Mouse (Mus musculus) embryonic facial prominence, embryonic 13.5 days (tissue): ENCODE data around the gene Evx2. TPM values are rescaled to one million over a fixed set of nuclear protein-coding genes. Genes with fewer than 3 reads are reported as not detected.

Experiments used
- ATAC-seq: fragments of 200-750 bp; cut with Nextera tagmentation; 2 replicates; pipeline ENCODE4 v1.8.0; 2017; ENCODE audit warnings: low read depth; ENCODE audit not compliant: insufficient number of reproducible peaks, insufficient read depth, low FRiP score, low TSS enrichment
- H3K27ac ChIP-seq: fragments of 300-500 bp; sonication (generic); 2 replicates; pipeline ENCODE4 v1.5.1; 2015; ENCODE audit warnings: moderate library complexity, mild to moderate bottlenecking, inconsistent platforms
- H3K27me3 ChIP-seq: fragments of 300-500 bp; sonication (generic); 2 replicates; pipeline ENCODE4 v1.6.1; 2015; ENCODE audit warnings: mild to moderate bottlenecking, inconsistent platforms
- H3K36me3 ChIP-seq: fragments of 300-500 bp; sonication (generic); 2 replicates; pipeline ENCODE4 v1.6.1; 2015; ENCODE audit warnings: mild to moderate bottlenecking, inconsistent platforms
- H3K4me1 ChIP-seq: fragments of 300-500 bp; sonication (generic); 2 replicates; pipeline ENCODE4 v1.6.1; 2015; ENCODE audit warnings: inconsistent platforms
- H3K4me2 ChIP-seq: fragments of 300-500 bp; sonication (generic); 2 replicates; pipeline ENCODE4 v1.6.1; 2015; ENCODE audit warnings: moderate library complexity, mild to moderate bottlenecking, inconsistent platforms
- H3K4me3 ChIP-seq: fragments of 300-500 bp; sonication (generic); 2 replicates; pipeline ENCODE4 v1.5.1; 2015; ENCODE audit warnings: mild to moderate bottlenecking, inconsistent platforms
- H3K9ac ChIP-seq: fragments of 300-500 bp; sonication (generic); 2 replicates; pipeline ENCODE4 v1.6.1; 2015; ENCODE audit warnings: mild to moderate bottlenecking, inconsistent platforms
- H3K9me3 ChIP-seq: fragments of 300-500 bp; sonication (generic); 2 replicates; pipeline ENCODE4 v1.6.1; 2016; ENCODE audit warnings: inconsistent platforms
- WGBS: fragments of 180-500 bp; shearing (Covaris S2); methylation state at CpG from one replicate; pipeline ENCODE4 v1.1.7; 2015; ENCODE audit warnings: mixed read lengths; 5-methylcytosine and 5-hydroxymethylcytosine counted together
- polyA plus RNA-seq: library from polyadenylated mRNA; unstranded; fragments of >200 nt; fragmentation: Nextera tagmentation; extraction: Ambion mirVana; gene quantifications from 2 replicates; pipeline ENCODE4 v1.2.1, GENCODE M21; 2015

Evx2 gene
- polyA plus RNA-seq, 1 experiment from 2014 or later: not detected

DNA sequence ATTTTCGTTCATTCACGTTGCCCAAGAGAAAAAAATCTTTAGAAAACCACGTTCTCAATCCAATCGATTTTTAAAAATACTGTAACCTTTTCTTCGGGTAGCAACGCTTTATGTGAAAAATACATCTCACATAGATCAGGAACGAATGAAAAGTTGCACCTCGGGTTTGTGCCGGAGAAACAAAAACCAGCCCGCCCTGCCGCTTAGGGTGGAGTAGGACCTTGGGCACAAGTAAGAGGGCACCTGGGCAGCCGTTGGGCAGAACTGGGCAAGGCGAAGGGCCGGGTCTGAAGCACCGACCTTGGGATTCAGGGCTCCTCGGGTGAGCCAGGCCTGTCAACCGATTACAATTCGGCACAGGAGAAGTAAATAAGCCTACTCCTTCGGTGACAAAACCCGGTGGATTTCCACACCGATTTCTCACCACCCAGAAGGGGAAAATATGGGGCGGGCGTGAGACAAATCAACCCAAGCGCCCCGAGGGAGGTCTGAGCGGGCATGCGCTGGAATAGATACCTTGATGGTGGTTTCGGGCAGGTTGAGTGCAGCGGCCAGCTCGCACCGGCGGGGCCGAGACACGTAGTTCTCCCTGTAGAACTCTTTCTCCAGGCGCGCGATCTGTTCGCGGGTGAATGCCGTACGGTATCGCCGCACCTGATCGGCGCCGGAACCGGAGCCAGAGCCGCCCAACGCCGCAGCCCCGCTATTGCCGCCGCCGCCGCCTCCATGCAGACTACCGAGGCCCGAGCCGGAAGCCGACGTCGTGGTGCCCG is 1.9 kb downstream of the Evx2 start:
- Histone ChIP-seq H3K4me1 (peaks cover 31% of the 10 kb centered on the region), H3K9me3 (no peaks in the 10 kb centered on the region), H3K9ac (no peak overlapping the region), H3K36me3 (no peaks in the 10 kb centered on the region), H3K27ac (no peak overlapping the region), H3K27me3 (peaks cover 90% of the 10 kb centered on the region), H3K4me3 (peak overlapping the region; percentile 18), H3K4me2 (peak overlapping the region; percentile 31)
- 2% methylated on average over 62 of the region's 62 CpGs for WGBS
- ATAC-seq: no peak

DNA sequence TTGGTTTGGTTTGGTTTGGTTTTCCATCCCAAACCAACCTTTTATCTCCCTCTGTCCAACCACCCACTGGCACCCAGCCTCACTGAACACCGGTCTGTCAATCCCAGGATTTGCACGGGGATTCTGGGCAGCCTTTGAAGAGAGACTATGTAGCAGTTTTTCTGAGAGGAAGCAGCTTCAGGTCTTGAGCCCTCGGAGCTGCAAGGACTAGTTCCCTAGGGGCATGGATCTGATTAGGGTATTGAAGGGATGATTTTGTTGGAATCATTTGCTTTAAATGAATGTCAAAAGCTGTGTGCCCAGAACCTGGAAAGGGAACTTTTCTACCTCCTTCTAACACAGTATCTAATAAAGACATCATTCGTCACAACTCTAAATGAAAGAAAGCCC is 2.7 kb downstream of the Evx2 start:
- Histone ChIP-seq H3K4me3 (no peak overlapping the region), H3K27me3 (peaks cover 90% of the 10 kb centered on the region), H3K9ac (no peak overlapping the region), H3K27ac (no peak overlapping the region), H3K4me1 (peaks cover 30% of the 10 kb centered on the region), H3K4me2 (no peak overlapping the region), H3K36me3 (no peaks in the 10 kb centered on the region), H3K9me3 (no peaks in the 10 kb centered on the region)
- no peak for ATAC-seq
- WGBS: 0% methylated on average over 4 of the region's 4 CpGs

DNA sequence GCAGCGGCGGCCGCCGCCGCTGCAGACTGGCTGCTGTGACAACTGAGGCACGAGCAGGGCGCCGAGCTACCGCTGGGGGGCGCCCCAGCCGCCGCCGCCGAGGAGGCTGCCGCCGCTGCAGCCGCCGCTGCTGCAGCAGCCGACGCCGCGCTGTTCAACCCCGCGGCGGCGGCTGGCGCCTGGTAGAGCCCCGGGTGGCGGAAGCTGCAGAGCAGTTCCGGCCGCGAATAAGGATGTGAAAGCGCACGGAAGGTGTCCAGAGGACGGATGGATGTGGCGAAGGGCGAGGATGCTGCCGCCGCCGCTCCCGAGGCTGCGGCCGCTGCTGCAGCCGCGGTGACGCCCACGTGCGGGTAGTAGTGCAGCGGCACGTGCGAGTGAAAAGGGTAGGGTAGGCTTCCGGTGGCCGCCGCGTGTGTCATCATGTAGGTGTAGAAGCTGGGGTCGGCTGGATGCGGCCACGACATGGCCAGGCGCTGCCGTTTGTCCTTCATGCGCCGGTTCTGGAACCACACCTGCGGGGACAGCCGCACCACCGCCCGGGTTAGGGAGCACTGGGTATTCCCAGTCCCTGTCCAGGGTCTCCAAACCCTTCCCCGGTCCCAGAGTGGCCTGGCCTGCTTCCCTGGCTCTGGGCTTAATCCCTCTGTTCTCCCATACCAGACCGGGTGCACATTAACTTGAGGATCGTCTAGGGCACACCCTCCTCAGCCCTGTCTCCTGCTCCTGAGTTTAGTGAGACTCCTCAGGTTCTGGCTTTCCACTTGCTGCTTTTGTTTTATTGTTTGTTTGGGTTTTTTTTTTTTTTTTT is 3.3 kb downstream of the Evx2 start:
- peaks cover 27% of the 10 kb centered on the region for H3K4me1 ChIP-seq
- no peaks in the 10 kb centered on the region for H3K9me3 ChIP-seq
- peak overlapping the region; percentile 36; the same call in 1 of the 2 replicates for H3K9ac ChIP-seq
- H3K36me3 ChIP-seq: no peaks in the 10 kb centered on the region
- no peak overlapping the region for H3K27ac ChIP-seq
- ATAC-seq: no peak; the same call in 1 of the 2 replicates
- H3K27me3 ChIP-seq: peaks cover 90% of the 10 kb centered on the region
- peak overlapping the region; percentile 42 for H3K4me3 ChIP-seq
- under 1% methylated on average over 65 of the region's 69 CpGs for WGBS
- H3K4me2 ChIP-seq: peak overlapping the region; percentile 62

DNA sequence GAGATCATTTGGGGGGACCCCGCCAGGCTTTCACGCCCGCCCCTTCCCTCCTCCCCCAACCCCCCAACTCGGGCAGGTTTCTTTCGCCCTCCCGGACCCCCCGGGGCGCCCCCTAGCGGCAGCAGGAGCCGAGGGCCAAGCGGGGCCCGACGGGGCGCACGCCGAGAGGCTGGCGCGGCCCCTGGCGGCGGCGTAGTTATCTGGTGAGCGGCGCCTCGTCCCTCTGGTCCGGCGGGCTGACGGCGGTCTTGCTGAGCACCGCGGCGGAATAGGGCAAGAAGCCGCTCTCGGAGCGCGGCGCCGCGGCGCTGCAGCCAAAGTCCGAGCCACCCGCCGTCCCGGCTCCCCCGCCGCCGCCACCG is 4.0 kb downstream of the Evx2 start:
- Histone ChIP-seq H3K4me3 (peak overlapping the region; percentile 42), H3K4me2 (peak overlapping the region; percentile 62), H3K36me3 (no peaks in the 10 kb centered on the region), H3K9me3 (no peaks in the 10 kb centered on the region), H3K9ac (peak overlapping the region; percentile 36; the same call in 1 of the 2 replicates), H3K27me3 (peaks cover 90% of the 10 kb centered on the region), H3K4me1 (peaks cover 25% of the 10 kb centered on the region), H3K27ac (no peak overlapping the region)
- no peak for ATAC-seq
- under 1% methylated on average over 29 of the region's 47 CpGs for WGBS

DNA sequence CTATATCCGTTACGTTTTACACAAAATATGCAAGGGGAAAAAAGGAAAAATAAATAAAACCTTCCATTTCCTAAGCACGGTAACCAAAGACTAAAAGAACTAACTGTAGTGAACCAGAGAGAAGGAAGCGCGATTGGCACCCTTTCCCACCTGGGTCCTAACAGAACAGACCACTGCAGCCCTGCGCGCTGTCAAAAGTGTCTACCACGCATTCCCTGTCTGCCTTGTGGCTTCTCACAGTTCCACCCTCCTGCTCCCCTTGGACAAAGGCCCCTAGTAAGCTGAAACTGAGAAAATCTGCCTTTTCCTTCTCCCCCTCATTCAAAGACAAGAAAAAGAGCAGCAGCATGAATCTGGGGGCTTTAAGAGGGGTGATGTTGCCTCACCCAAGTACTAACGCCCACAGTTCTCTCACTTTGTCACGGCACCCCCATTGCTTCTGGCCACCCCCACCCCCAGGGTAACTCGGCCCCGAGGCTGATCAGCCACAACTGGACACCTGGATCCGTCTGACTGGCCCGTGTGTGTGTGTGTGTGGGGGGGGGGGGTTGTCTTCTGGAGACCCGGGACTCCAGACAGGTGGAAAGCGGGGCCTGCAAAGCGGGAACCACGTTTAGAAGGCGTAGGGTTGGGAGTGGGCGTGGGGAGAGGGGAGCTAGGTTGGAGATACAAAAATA is 4.5 kb downstream of the Evx2 start:
- no peaks in the 10 kb centered on the region for H3K9me3 ChIP-seq
- H3K27me3 ChIP-seq: peaks cover 90% of the 10 kb centered on the region
- H3K4me3 ChIP-seq: peak overlapping the region; percentile 42; the same call in 1 of the 2 replicates
- H3K4me2 ChIP-seq: peak overlapping the region; percentile 62; the same call in 1 of the 2 replicates
- ATAC-seq: no peak; the same call in 1 of the 2 replicates
- H3K36me3 ChIP-seq: no peaks in the 10 kb centered on the region
- H3K9ac ChIP-seq: no peak overlapping the region
- 5% methylated on average over 20 of the region's 20 CpGs for WGBS
- H3K4me1 ChIP-seq: peaks cover 25% of the 10 kb centered on the region
- no peak overlapping the region for H3K27ac ChIP-seq

DNA sequence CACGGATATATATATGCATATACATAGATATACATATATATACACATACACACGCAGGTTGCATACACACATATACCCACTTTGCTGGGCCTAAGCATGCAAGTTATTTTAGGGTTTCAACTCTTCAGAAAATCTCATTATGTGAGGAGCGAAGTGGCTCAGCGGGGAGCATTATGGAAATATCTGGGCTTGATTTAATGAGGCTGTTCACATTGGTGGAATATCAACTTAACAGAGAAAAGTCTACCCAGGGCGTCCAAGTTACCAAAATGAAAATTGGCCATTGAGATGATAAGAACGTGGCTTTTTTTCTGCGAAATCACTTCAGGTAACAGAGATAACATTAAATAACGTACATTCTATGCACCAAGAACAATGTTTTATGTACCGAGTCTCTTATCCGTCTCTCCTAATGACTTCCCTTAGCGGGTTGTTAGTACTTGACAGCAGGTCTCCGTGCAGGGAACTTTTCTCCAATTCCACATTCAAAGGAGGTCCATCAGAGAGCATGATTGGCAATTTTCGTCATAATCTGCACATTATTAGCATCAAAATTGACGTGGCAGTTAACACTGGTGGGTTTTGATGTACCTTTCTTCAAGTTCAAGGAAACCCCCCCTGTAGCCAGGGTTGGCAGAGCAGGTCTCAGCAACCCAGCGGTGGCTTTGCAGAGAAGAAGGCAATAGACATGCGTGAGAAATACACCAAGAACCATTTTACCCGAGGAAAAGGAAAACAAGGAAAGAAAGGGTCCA is 5.4 kb downstream of the Evx2 start:
- no peak overlapping the region for H3K9ac ChIP-seq
- no peak for ATAC-seq
- WGBS: 12% methylated on average over 17 of the region's 17 CpGs

DNA sequence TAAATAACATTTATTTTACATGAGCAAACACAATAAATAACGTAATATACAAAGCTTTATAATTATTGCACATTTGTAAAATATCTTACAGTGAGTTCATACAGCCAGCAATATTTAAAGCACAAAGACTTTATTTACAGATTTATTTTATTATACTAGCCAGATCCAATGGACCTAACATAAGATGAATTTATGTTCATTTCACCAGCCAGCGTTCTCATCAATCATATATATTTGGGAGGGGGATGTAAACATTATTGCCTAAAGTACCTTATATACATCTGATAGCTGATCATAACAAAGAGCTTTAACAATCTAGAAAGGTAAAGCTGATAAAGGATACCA is 6.4 kb downstream of the Evx2 start:
- H3K27ac ChIP-seq: no peak overlapping the region
- peaks cover 90% of the 10 kb centered on the region for H3K27me3 ChIP-seq
- H3K4me2 ChIP-seq: no peak overlapping the region
- H3K4me3 ChIP-seq: no peak overlapping the region
- no peak for ATAC-seq
- no peaks in the 10 kb centered on the region for H3K9me3 ChIP-seq
- no peaks in the 10 kb centered on the region for H3K36me3 ChIP-seq
- no peak overlapping the region for H3K9ac ChIP-seq
- 43% methylated on average over 2 of the region's 2 CpGs for WGBS
- H3K4me1 ChIP-seq: peaks cover 22% of the 10 kb centered on the region

More for the DNA sequence above, 5.4 kb downstream of the Evx2 start:
- no peak overlapping the region for H3K4me3 ChIP-seq
- H3K9me3 ChIP-seq: no peaks in the 10 kb centered on the region
- H3K27me3 ChIP-seq: peaks cover 90% of the 10 kb centered on the region
- H3K36me3 ChIP-seq: no peaks in the 10 kb centered on the region
- no peak overlapping the region for H3K27ac ChIP-seq
- H3K4me1 ChIP-seq: peaks cover 21% of the 10 kb centered on the region
- no peak overlapping the region for H3K4me2 ChIP-seq

DNA sequence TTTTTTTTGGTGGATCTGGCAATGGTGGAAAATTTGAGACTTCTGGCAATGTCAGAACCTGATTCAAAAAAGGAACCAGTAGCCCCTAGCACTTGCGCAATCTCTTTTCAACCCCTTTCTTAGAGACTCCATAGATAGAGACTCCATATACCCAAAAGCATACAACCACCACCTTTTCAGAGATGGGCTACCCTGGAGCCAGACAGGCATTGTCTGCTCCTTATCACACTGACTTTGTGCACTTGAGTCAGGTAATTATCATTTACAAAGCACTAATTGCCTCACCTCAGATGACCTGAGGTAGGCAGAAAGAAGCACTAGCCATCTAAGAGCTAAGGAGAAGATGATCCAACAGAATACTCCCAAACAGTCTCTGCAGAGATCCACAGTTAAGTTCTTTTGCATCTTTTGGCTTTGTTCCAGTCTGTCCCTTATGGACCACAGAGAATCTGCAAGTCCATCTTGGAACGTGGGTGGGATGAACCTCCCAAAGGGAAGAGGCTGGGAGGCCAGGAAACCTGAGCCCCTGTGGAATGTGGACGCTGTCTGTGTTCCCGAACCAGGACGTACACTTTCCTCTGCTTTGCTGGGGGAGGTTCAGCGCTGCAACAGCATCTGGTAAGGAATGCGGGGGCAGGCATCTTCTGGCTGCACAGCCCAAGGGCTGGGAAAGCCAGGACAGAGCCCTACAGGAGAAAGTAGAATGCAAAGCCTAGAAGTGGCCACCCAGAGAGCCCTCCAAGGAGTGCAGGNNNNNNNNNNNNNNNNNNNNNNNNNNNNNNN is 12.1 kb downstream of the Evx2 start:
- Histone ChIP-seq H3K9me3 (no peaks in the 10 kb centered on the region), H3K27ac (no peak overlapping the region), H3K4me2 (no peak overlapping the region), H3K36me3 (no peaks in the 10 kb centered on the region), H3K9ac (no peak overlapping the region), H3K4me1 (peaks cover 6% of the 10 kb centered on the region; the same call in 1 of the 2 replicates), H3K4me3 (no peak overlapping the region), H3K27me3 (peaks cover 95% of the 10 kb centered on the region)
- 15% methylated on average over 7 of the region's 7 CpGs for WGBS
- ATAC-seq: no peak

DNA sequence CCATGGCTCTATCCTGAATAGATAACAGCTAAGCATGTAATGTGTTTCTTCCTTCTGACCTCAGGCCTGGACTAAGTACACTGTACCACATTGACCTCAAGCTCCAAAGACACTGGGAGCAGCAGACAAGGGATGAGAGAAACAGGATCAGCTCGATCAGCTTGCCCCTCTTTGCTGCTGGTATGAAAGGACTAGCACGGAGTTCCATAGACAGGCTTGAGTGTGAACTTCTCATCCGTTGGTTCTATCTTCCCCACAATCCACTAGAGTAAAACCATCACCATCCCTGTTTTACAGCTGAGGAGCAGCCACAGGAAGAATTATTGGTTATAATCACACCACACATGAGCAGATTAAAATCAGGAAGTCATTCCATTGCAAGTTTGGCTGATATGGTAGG is 13.7 kb downstream of the Evx2 start:
- Histone ChIP-seq H3K9ac (no peak overlapping the region), H3K4me3 (no peak overlapping the region), H3K4me2 (no peak overlapping the region), H3K27me3 (peaks cover 83% of the 10 kb centered on the region), H3K27ac (no peak overlapping the region), H3K4me1 (peaks cover 6% of the 10 kb centered on the region; the same call in 1 of the 2 replicates), H3K9me3 (no peaks in the 10 kb centered on the region), H3K36me3 (no peaks in the 10 kb centered on the region)
- ATAC-seq: no peak
- WGBS: 80% methylated on average over 3 of the region's 3 CpGs

DNA sequence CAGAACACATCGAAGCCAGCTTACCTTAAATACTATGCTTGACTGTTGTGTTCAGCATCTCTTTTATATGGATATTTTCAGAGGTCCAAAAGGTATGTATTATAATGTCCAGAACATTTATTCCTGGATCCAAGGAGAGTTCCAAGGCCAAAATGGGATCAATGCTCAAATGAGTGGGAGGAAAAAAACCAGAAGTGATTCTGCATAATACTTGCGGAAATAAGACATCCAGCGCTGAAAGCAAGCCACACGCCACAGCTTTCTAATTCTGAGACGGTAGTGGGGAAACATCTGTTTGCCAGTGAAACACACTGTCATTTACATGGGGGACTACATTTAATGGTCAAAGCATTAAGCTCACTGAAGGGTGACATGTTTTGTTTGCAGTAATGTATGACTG is 16.9 kb downstream of the Evx2 start:
- H3K36me3 ChIP-seq: no peaks in the 10 kb centered on the region
- no peak for ATAC-seq
- no peaks in the 10 kb centered on the region for H3K9me3 ChIP-seq
- H3K27me3 ChIP-seq: peaks cover 59% of the 10 kb centered on the region
- H3K27ac ChIP-seq: no peak overlapping the region
- 61% methylated on average over 5 of the region's 5 CpGs for WGBS
- no peaks in the 10 kb centered on the region for H3K4me1 ChIP-seq
- no peak overlapping the region for H3K4me2 ChIP-seq
- H3K9ac ChIP-seq: no peak overlapping the region
- no peak overlapping the region for H3K4me3 ChIP-seq
